Mouse (Mus musculus) E14TG2a.4 (cell line): Measurements from ENCODE around the gene Vps8.

Experiments
- CTCF ChIP-seq: conservative IDR thresholded peaks from 2 replicates; pipeline ENCODE4 v1.5.1; 2014; ENCODE audit warnings: low read length
- NANOG ChIP-seq: IDR thresholded peaks from 2 replicates; pipeline ENCODE4 v1.6.1; 2014; ENCODE audit warnings: borderline replicate concordance, low read length, mixed read lengths
- POU5F1 ChIP-seq: IDR thresholded peaks from 2 replicates; pipeline ENCODE4 v1.6.1; 2014; ENCODE audit warnings: low read length, borderline replicate concordance

- TF ChIP-seq CTCF = no peak
- TF ChIP-seq POU5F1 = no peak
- no peak for TF ChIP-seq NANOG
These were observed 95.9 kb downstream of the Vps8 start for GRCm38 (mm10) chr16:21518833-21519232.
